Mouse (Mus musculus) limb, embryonic 15.5 days (tissue): ENCODE measurements around the gene 5031439G07Rik. TPM values are rescaled to one million over a fixed set of nuclear protein-coding genes. Genes with fewer than 3 reads are reported as not detected.
"Not testable (repeated sequence)": the region's sequence is repeated elsewhere in the genome, so short reads cannot be mapped to it uniquely, and the experiment has no call there.

ENCODE experiments used
- ATAC-seq: fragments of 200-750 bp; cut with Nextera tagmentation; 2 replicates; pipeline ENCODE4 v1.8.0; 2017; ENCODE audit warnings: low read depth, moderate TSS enrichment; ENCODE audit not compliant: insufficient number of reproducible peaks, low FRiP score, low TSS enrichment
- H3K27ac ChIP-seq: fragments of 300-500 bp; sonication (generic); 2 replicates; pipeline ENCODE4 v1.5.1; 2015; ENCODE audit warnings: moderate library complexity, mild to moderate bottlenecking, inconsistent platforms
- H3K27me3 ChIP-seq: fragments of 300-500 bp; sonication (generic); 2 replicates; pipeline ENCODE4 v1.6.1; 2015; ENCODE audit warnings: inconsistent platforms
- H3K36me3 ChIP-seq: fragments of 300-500 bp; sonication (generic); 2 replicates; pipeline ENCODE4 v1.6.1; 2015; ENCODE audit warnings: inconsistent platforms
- H3K4me1 ChIP-seq: fragments of 300-500 bp; sonication (generic); 2 replicates; pipeline ENCODE4 v1.6.1; 2015; ENCODE audit warnings: inconsistent platforms
- H3K4me2 ChIP-seq: fragments of 300-500 bp; sonication (generic); 2 replicates; pipeline ENCODE4 v1.6.1; 2015; ENCODE audit warnings: mild to moderate bottlenecking, inconsistent platforms
- H3K4me3 ChIP-seq: fragments of 300-500 bp; sonication (generic); 2 replicates; pipeline ENCODE4 v1.5.1; 2015; ENCODE audit warnings: mild to moderate bottlenecking, inconsistent platforms
- H3K9ac ChIP-seq: fragments of 300-500 bp; sonication (generic); 2 replicates; pipeline ENCODE4 v1.6.1; 2015; ENCODE audit warnings: inconsistent platforms
- H3K9me3 ChIP-seq: fragments of 300-500 bp; sonication (generic); 2 replicates; pipeline ENCODE4 v1.6.1; 2016; ENCODE audit warnings: inconsistent platforms
- WGBS: fragments of 180-500 bp; shearing (Covaris S2); methylation state at CpG from one replicate; pipeline ENCODE4 v1.1.7; 2015; 5-methylcytosine and 5-hydroxymethylcytosine counted together
- polyA plus RNA-seq: library from polyadenylated mRNA; unstranded; fragments of >200 nt; fragmentation: Nextera tagmentation; extraction: Ambion mirVana; gene quantifications from 2 replicates; pipeline ENCODE4 v1.2.1, GENCODE M21; 2015

The 5031439G07Rik gene
- polyA plus RNA-seq = 8.1 and 8.7 TPM in 2 replicates

DNA sequence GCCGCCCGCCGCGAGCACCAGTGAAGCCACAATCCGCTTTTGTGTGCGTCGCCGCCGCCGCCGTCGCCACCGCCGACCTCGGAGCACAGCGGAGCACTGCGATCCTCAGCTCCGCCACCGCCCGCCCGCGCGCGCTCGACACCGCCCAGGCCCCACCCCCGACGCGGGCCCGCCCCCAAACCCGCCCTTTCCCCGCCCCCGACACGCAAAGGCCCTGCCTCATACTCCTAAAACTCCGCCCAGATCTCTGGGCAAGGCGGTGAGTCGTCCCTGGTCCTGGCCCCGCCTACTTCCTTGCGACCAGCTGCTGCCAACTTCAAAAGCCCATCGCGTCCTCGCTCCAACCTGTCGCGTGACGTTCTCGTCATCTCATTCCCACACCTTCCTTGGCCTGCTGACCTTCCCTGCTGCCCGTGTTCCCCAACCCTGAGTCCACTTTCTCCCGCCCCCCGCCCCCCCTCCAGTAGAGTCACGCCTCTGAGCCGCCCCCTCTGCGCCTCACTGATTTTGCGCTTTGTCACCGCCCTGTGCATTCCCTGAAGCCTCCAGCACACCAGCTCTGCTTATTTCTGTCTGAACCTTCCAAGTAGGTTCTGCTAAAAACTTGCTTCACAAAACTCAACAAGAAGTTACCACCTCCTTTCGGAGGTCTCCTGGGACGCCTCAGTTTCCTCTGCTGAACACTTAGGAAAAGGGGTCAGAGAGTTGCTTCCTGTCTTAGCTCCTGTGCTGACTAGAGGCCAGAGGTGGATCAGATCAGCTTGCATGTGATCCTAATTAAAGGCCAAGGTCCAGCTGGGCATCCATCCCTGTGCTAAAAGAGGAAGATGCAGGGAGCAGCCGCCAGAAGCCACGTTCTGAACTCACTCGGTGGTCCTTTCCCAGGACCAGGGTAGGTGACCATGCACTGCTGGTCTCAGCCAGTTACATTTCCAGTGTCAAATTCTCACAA, at the start of gene 5031439G07Rik:
5031439G07Rik (minus strand) TSS at position 678 of the 952 bp plus-strand sequence.
- H3K27ac ChIP-seq = peak within 1 kb of the TSS; percentile 76
- WGBS = under 1% methylated on average over 58 of the region's 59 CpGs
- peak within 1 kb of the TSS; percentile 74 for H3K4me3 ChIP-seq
- no peaks in the 10 kb centered on the region for H3K9me3 ChIP-seq
- no peaks in the 10 kb centered on the region for H3K36me3 ChIP-seq
- H3K27me3 ChIP-seq = 0 out of 2 replicates have a peak, but pooled peaks cover 4% of the 10 kb centered on the region
- peak; percentile 93 for ATAC-seq
- H3K4me2 ChIP-seq = peak within 1 kb of the TSS; percentile 81
- peak within 1 kb of the TSS; percentile 95 for H3K9ac ChIP-seq
- H3K4me1 ChIP-seq = peaks cover 38% of the 10 kb centered on the region

DNA sequence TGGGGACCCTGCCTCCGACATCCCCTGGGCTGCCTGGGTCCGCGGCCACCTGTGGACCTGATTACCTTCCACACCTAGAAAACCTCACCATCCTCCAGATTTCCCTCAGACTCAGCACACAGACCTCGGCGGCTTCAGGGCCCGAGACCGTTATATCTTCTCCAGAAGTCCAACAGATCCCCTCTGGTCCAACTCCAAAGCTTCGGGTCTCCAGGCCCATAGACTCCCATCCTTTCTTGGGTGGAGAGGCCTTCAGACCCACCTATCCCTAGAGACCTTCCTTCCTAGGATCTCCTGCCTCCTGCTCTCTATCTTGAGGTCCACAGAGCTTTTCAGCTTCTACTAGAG, 49.0 kb upstream of the 5031439G07Rik start:
- Histone ChIP-seq H3K9ac (peak overlapping the region; percentile 65), H3K4me2 (peak overlapping the region; percentile 92), H3K27me3 (no peaks in the 10 kb centered on the region), H3K27ac (peak overlapping the region; percentile 35; the same call in 1 of the 2 replicates), H3K36me3 (no peaks in the 10 kb centered on the region), H3K9me3 (no peaks in the 10 kb centered on the region), H3K4me3 (peak overlapping the region; percentile 83), H3K4me1 (peaks cover 39% of the 10 kb centered on the region)
- WGBS = 2% methylated on average over 8 of the region's 8 CpGs
- ATAC-seq = no peak

DNA sequence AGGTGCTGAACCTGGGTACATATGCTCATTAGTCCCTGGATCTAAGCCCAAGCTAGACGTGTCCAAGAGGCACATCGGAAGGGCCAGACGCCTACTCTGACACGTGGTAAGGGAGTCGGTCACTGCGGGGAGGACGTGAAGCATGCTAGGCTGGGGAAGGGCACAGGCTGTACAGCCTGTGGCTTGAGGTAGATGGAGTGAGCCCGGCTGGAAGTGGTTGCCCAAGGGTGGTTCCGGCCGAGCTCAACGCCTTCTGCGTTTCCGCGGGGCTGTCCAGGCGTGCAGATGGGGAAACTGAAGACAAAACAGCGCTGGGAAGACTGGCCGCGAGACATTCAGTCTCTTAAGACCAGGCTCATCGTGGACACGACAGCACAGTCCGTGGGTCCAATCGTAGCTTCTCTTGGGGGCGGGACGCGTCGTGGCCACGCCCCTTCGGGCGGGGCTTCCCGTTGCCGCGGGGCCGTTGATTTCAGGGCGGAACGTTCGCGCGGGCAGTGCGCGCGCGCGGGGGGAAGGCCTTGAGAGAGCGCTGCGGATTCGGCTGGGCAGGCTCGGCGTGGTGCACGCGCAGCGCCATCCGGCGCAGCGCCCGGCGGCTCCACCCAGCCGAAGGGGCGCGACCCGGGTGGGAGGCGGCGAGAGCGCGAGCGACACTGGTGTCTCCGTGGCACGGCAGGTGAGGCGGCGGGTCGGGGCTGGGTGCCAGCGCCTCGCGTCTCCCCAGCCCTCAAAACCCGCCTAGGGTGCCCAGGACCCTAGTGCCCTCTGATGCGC, 48.4 kb upstream of the 5031439G07Rik start:
- peak overlapping the region; percentile 83 for H3K4me3 ChIP-seq
- H3K9ac ChIP-seq = peak overlapping the region; percentile 65
- no peaks in the 10 kb centered on the region for H3K27me3 ChIP-seq
- ATAC-seq = peak; percentile 90
- under 1% methylated on average over 57 of the region's 75 CpGs for WGBS
- H3K27ac ChIP-seq = peak overlapping the region; percentile 79
- peak overlapping the region; percentile 92 for H3K4me2 ChIP-seq
- H3K4me1 ChIP-seq = peaks cover 39% of the 10 kb centered on the region
- H3K36me3 ChIP-seq = no peaks in the 10 kb centered on the region
- H3K9me3 ChIP-seq = no peaks in the 10 kb centered on the region

DNA sequence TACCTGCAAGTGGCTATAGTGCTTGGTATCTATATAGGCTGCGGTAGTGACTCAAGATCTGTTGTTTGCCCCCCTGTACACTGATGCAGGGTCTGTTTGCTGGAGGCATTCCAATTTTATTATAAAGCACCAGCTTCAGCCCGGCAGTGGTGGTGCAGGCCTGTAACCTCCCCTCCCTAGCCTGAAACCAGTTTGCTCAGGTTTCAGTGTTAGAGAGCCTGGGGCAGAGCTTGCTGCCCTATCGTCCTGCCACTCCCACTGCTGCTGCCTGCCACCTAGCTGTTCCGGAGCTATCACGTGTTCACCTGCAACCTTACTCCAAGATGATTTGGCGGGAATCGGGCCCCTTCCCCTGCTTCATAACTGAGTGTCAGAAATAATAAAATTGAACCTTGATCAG, 45.6 kb upstream of the 5031439G07Rik start:
- not testable (repeated sequence) for H3K4me2 ChIP-seq, H3K9ac ChIP-seq, H3K36me3 ChIP-seq, H3K27ac ChIP-seq, H3K27me3 ChIP-seq, H3K9me3 ChIP-seq, H3K4me3 ChIP-seq, ATAC-seq
- 26% methylated on average over 7 of the region's 7 CpGs for WGBS
- H3K4me1 ChIP-seq = peaks cover 24% of the 10 kb centered on the region

DNA sequence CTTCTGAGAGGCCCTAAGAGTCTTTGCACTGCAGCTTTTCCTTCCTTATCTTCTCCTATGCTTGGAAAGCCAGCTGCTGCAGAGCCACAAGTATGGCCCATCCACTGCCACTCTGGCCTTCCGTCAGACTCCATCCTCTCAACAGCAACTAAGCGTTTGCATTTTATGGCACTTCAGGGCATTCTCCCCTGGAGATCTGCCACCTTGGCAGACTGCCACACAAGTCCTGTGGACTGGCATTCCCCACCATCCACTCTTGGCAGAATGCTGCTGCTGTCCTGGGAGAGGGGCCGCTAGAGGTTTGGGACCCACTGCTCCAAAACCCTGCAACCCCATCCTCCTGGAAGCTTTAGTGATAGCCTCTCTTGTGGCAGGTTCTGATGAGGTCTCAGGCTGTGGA, 43.5 kb upstream of the 5031439G07Rik start:
- Histone ChIP-seq H3K9ac (no peak overlapping the region), H3K4me2 (no peak overlapping the region), H3K4me3 (no peak overlapping the region), H3K27me3 (no peaks in the 10 kb centered on the region), H3K4me1 (peaks cover 7% of the 10 kb centered on the region), H3K9me3 (no peaks in the 10 kb centered on the region), H3K36me3 (no peaks in the 10 kb centered on the region), H3K27ac (no peak overlapping the region)
- ATAC-seq = no peak
- WGBS = 33% methylated on average over 3 of the region's 3 CpGs

DNA sequence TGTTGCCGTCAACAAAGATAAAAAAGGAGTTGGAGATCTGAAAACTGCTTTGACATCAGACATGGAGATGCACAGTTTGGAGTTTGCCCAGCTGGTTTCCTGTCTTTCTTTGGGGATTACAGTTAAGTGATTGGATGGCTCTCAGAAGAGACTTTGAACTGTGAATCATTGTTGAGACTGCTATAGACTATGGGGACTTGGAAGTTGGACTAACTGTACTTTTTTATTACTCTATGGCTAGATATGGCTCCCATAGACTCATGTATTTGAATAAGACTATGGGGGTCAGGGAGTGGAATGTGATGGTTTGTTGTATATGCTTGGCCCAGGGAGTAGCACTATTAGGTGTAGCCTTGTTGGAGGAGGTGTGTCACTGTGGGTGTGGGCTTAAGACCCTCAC, 42.3 kb upstream of the 5031439G07Rik start:
- not testable (repeated sequence) for H3K36me3 ChIP-seq, H3K9ac ChIP-seq, ATAC-seq, H3K4me3 ChIP-seq, H3K9me3 ChIP-seq, H3K4me2 ChIP-seq, H3K27ac ChIP-seq, H3K27me3 ChIP-seq, H3K4me1 ChIP-seq
- WGBS = 68% methylated on average over 1 of the region's 1 CpGs

DNA sequence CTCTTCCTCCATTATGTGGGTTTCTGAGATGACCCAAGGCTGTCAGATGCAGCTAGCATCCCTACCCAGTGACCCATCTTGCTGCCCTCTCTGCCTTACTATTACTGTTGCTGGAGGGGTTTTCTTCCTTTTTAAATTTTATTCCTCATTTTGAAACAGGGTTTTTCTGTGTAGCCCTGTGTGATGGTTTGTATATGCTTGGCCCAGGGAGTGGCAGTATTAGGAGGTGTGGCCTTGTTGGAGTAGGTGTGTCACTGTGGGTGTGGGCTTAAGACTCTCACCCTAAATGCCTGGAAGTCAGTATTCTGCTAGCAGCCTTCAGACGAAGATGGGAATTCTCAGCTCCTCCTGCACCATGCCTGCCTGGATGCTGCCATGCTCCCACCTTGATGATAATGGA, 40.3 kb upstream of the 5031439G07Rik start, which contains the start of gene Fam118a:
Fam118a (plus strand) TSS at position 301 of the 400 bp plus-strand sequence.
- not testable (repeated sequence) for H3K27ac ChIP-seq, H3K9me3 ChIP-seq, H3K4me3 ChIP-seq, H3K4me1 ChIP-seq, H3K27me3 ChIP-seq, H3K4me2 ChIP-seq, ATAC-seq, H3K36me3 ChIP-seq, H3K9ac ChIP-seq
- WGBS = 32% methylated on average over 1 of the region's 1 CpGs

DNA sequence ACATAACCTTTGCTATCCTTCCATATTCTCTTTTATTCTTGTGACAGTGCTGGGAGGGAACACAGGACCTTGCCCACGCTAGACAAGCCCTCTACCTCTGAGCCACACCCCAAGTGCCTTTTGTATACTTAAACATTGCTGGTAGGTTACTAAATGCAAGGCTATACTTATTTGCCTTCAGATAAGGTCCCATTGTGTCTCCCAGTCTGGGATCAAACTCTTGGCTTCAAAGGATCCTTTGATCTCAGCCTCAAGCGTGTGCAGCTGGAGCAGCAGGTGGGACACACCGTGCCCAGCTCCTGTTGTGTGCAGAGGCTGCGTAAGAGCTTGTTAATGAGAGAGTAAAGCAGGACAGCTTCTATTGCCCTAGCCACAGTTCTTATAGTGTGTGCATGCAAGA, 39.4 kb upstream of the 5031439G07Rik start:
- Histone ChIP-seq H3K9ac (no peak overlapping the region), H3K36me3 (no peaks in the 10 kb centered on the region), H3K27ac (no peak overlapping the region), H3K4me3 (no peak overlapping the region), H3K4me2 (no peak overlapping the region), H3K4me1 (0 out of 2 replicates have a peak, but pooled peaks cover 2% of the 10 kb centered on the region), H3K27me3 (no peaks in the 10 kb centered on the region), H3K9me3 (no peaks in the 10 kb centered on the region)
- ATAC-seq = no peak
- 39% methylated on average over 4 of the region's 4 CpGs for WGBS

DNA sequence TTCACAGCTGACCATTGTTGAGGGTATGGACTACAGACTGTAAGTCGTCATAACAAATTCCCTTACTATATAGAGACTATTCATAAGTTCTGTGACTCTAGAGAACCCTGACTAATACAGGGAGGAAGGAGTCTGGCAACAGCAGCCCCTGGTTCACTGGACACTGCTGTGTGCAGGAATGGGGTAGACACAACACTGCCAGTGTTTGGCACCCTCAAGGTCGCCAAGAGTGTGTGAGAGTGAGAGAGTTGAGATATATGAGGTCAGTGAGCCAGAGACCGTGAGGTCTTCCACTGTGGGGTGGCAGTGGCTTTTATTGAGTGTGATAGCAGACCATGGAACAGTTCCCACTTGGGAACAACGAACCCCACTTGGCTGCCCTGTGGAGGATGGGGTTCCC, 37.8 kb upstream of the 5031439G07Rik start:
- H3K27me3 ChIP-seq = no peaks in the 10 kb centered on the region
- no peaks in the 10 kb centered on the region for H3K36me3 ChIP-seq
- H3K4me3 ChIP-seq = no peak overlapping the region
- no peak overlapping the region for H3K4me2 ChIP-seq
- ATAC-seq = no peak
- WGBS = 79% methylated on average over 4 of the region's 4 CpGs
- no peak overlapping the region for H3K9ac ChIP-seq
- H3K4me1 ChIP-seq = no peaks in the 10 kb centered on the region
- no peak overlapping the region for H3K27ac ChIP-seq
- no peaks in the 10 kb centered on the region for H3K9me3 ChIP-seq

DNA sequence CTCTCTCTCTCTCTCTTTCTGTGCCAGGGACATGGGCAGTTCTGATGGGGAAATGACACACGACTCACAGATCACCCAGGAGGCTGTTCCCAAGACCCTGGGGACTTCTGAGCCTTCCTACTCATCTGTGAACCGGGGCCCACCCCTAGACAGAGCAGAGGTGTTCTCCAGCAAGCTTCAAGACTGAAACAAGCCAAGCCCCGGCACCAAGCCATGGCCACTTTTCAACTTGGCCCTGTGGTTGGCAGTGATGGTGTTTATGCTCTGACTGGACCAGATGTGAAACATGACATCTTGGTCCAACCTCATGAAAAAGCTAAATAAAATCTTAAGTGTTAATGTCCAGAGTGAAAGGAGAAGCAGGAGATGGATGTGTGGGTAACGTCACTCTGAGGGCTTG, 33.9 kb upstream of the 5031439G07Rik start:
- 59% methylated on average over 4 of the region's 4 CpGs for WGBS
- Histone ChIP-seq H3K27ac (no peak overlapping the region), H3K4me1 (no peaks in the 10 kb centered on the region), H3K9ac (no peak overlapping the region), H3K9me3 (no peaks in the 10 kb centered on the region), H3K4me3 (no peak overlapping the region), H3K4me2 (no peak overlapping the region), H3K27me3 (peaks cover 12% of the 10 kb centered on the region), H3K36me3 (no peaks in the 10 kb centered on the region)
- no peak for ATAC-seq

DNA sequence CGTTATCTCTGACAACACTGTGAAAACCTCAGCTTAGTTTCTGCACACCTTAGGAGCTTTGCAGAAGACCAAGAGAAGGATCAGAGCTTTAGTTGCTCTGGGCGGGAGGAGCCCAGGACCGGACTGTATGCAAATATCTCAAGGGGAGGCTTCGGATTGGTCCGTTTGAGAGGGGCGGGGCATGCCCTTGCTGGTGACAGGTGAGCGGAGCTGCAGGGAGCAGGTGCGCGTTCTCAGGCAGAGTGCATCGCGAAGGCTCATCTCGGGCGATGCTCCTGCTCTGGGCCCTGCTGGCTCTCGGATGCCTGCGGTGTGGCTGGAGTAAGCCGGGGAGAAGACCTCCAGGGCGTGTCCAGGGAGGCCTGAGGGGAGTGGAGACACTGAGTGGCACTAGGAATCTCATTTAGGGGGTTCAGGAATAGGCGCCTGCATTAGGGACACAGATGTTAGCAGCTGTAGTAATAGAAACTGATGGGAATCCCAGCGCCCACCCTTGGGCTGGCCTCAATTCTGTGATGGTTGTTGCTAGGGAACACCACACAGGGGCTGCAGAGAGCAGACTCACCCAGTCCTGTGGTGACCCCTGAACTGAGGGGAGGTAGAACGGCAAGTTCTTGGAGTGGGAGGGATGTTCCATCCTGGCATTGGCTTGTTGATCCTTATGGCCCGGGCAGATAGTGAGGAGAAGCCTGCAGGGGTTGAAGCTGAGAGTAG, 28.8 kb upstream of the 5031439G07Rik start, which contains the start of gene Upk3a:
Upk3a (plus strand) TSS at position 191 of the 714 bp plus-strand sequence.
- Histone ChIP-seq H3K9me3 (no peaks in the 10 kb centered on the region), H3K36me3 (no peaks in the 10 kb centered on the region), H3K27me3 (peaks cover 29% of the 10 kb centered on the region), H3K4me2 (no peak within 1 kb of the TSS), H3K4me1 (peaks cover 9% of the 10 kb centered on the region), H3K27ac (no peak within 1 kb of the TSS), H3K9ac (no peak within 1 kb of the TSS), H3K4me3 (no peak within 1 kb of the TSS)
- WGBS = 11% methylated on average over 21 of the region's 21 CpGs
- no peak for ATAC-seq
